Mouse (Mus musculus) adrenal gland, postnatal 0 days (tissue): ENCODE measurements around the gene Tprgl. TPM values are rescaled to one million over a fixed set of nuclear protein-coding genes. Genes with fewer than 3 reads are reported as not detected.

Experiments used
- polyA plus RNA-seq: library from polyadenylated mRNA; unstranded; fragments of >200 nt; fragmentation: Nextera tagmentation; extraction: Ambion mirVana; gene quantifications from 2 replicates; pipeline ENCODE4 v1.2.1, GENCODE M21; 2015

The Tprgl gene
- 270 and 271 TPM in 2 replicates for polyA plus RNA-seq

DNA sequence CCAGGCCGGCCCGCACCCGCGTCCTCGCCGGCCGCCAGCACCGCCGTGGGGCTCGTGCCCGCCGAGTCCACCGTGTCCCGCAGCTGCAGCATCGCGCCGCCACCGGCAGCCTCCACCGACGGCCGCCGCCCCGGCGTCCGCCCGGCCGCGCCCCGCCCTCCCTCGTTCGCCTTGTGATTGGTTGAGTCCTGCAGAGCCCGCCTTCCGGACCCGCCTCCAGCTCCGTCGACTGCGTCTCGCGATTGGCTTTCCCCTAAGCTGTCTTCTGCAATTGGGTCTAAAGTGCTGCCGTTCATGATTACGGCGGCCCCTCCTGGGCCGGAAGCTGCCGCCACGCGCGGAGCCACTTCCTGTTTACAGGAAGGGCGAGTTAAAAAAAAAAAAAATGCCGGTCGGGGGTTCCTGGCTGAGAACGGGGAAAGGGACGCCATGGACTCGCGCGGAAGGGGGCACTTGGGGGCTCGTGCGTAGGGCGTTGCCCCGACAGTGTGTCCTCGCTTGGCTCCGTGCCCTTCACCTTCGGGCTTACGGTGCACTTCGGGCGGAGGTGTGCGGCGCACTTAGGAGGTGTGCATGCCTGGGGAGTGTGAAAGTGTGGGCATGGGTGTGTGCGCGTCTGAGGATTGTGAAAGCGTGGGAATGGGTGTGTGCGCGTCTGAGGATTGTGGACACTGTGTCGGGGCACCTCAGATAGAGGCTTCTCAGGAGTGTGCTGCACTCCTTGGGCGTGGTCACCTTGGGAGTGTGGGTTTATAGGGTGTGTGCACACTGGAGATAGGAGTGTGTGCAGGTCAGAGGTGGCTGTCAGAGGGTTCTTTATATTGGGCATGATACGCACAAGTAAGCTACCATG is at the start of gene Tprgl:
Gene Tprgl, minus strand, starts transcription at position 129 of the 853 bp plus-strand sequence.

GRCm38 (mm10) chr4:154170506-154171150 is 10.2 kb upstream of the Tprgl start, which contains the start of gene Megf6:
TSS of gene Megf6 (plus strand) at chr4:154170730.

GRCm38 (mm10) chr4:154142211-154143040 is 18.0 kb downstream of the Tprgl start, which contains the start of gene Wrap73:
TSS of gene Wrap73 (plus strand) at chr4:154142372.

DNA sequence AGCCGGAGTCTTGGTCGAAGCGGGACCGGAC is 20.5 kb downstream of the Tprgl start, which contains the start of gene Trp73:
Gene Trp73, minus strand, starts transcription at position 27 of the 31 bp plus-strand sequence.

Other genes starting within 250 kb of the Tprgl start
- gene A430005L14Rik, start 203.4 kb downstream of the Tprgl start, polyA plus RNA-seq = 69.6 and 79.5 TPM in 2 replicates
- gene Dffb, start 185.5 kb downstream of the Tprgl start, polyA plus RNA-seq = 6.0 and 8.3 TPM in 2 replicates
- gene Cep104, start 185.5 kb downstream of the Tprgl start, polyA plus RNA-seq = 7.2 and 8.1 TPM in 2 replicates
- gene Lrrc47, start 148.9 kb downstream of the Tprgl start, polyA plus RNA-seq = 18.3 and 21.8 TPM in 2 replicates
- gene Smim1, start 134.4 kb downstream of the Tprgl start, polyA plus RNA-seq = 132 and 166 TPM in 2 replicates
- gene Ccdc27, start 118.0 kb downstream of the Tprgl start, polyA plus RNA-seq = 0.08 TPM in 1 of 2 replicates, not detected in the other
- 0.12 TPM in 1 of 2 replicates, not detected in the other for gene Trp73, start 20.5 kb downstream of the Tprgl start, polyA plus RNA-seq
- 23.4 and 27.0 TPM in 2 replicates for gene Wrap73, start 18.3 kb downstream of the Tprgl start, polyA plus RNA-seq
- 10.6 and 19.4 TPM in 2 replicates for gene Megf6, start 10.1 kb upstream of the Tprgl start, polyA plus RNA-seq
- gene Arhgef16, start 141.0 kb upstream of the Tprgl start, polyA plus RNA-seq = 1.0 and 1.9 TPM in 2 replicates
- gene B230104I21Rik, start 175.5 kb upstream of the Tprgl start, polyA plus RNA-seq = not detected in 2 replicates